Mouse (Mus musculus): ENCODE data around the gene Gna15. TPM values are rescaled to one million over a fixed set of nuclear protein-coding genes. Genes with fewer than 3 reads are reported as not detected.

Gene Gna15
- polyA plus RNA-seq, 1 experiment = 1.5 TPM

- TF ChIP-seq POLR2A (IDR thresholded peaks at IDR 0.05; ENCODE audit: low read depth, low read length) (0 out of 2 replicates have a peak, but pooled peaks have one; percentile 30), CTCF (IDR thresholded peaks at IDR 0.05; ENCODE audit: extremely low read depth, insufficient read length, insufficient replicate concordance, low read depth, low read length) (no peak)
- peak overlapping the region; percentile 27 for H3K4me3 ChIP-seq (ENCODE audit: low read depth, low read length)
- H3K36me3 ChIP-seq (ENCODE audit: control insufficient read depth, insufficient read depth, low read length) = peaks cover 12% of the 10 kb centered on the region
- peaks cover 29% of the 10 kb centered on the region for H3K4me1 ChIP-seq (ENCODE audit: control insufficient read depth, insufficient read depth, insufficient read length, low read length)
- H3K27me3 ChIP-seq (ENCODE audit: control insufficient read depth, insufficient read depth, low read length) = no peaks in the 10 kb centered on the region
- WGBS = 40% methylated on average over 5 of the region's 5 CpGs
- H3K27ac ChIP-seq (ENCODE audit: insufficient read depth, low read depth, low read length) = peak overlapping the region; percentile 99
Measured at GRCm38 (mm10) chr10:81546332-81546731, 22.3 kb upstream of the Gna15 start.

- TF ChIP-seq CTCF (IDR thresholded peaks at IDR 0.05; ENCODE audit: extremely low read depth, insufficient read length, insufficient replicate concordance, low read depth, low read length) (no peak), POLR2A (IDR thresholded peaks at IDR 0.05; ENCODE audit: low read depth, low read length) (no peak; the same call in 1 of the 2 replicates)
- H3K27ac ChIP-seq (ENCODE audit: insufficient read depth, low read depth, low read length) = peak within 1 kb of the TSS; percentile 98
- under 1% methylated on average over 59 of the region's 59 CpGs for WGBS
- H3K4me3 ChIP-seq (ENCODE audit: low read depth, low read length) = peak within 1 kb of the TSS; percentile 84
- H3K4me1 ChIP-seq (ENCODE audit: control insufficient read depth, insufficient read depth, insufficient read length, low read length) = peaks cover 35% of the 10 kb centered on the region
- peaks cover 19% of the 10 kb centered on the region for H3K36me3 ChIP-seq (ENCODE audit: control insufficient read depth, insufficient read depth, low read length)
- no peaks in the 10 kb centered on the region for H3K27me3 ChIP-seq (ENCODE audit: control insufficient read depth, insufficient read depth, low read length)
Measured at GRCm38 (mm10) chr10:81545161-81545747, 21.2 kb upstream of the Gna15 start, which contains the start of gene Gna11. Gene Gna11, minus strand, starts transcription at chr10:81545190.

- H3K27ac ChIP-seq (ENCODE audit: insufficient read depth, low read depth, low read length) = peak overlapping the region; percentile 98
- peaks cover 26% of the 10 kb centered on the region for H3K36me3 ChIP-seq (ENCODE audit: control insufficient read depth, insufficient read depth, low read length)
- under 1% methylated on average over 93 of the region's 93 CpGs for WGBS
- H3K4me3 ChIP-seq (ENCODE audit: low read depth, low read length) = peak overlapping the region; percentile 84
- TF ChIP-seq POLR2A (IDR thresholded peaks at IDR 0.05; ENCODE audit: low read depth, low read length) (peak; percentile 77; the same call in 1 of the 2 replicates), CTCF (IDR thresholded peaks at IDR 0.05; ENCODE audit: extremely low read depth, insufficient read length, insufficient replicate concordance, low read depth, low read length) (no peak)
- peaks cover 36% of the 10 kb centered on the region for H3K4me1 ChIP-seq (ENCODE audit: control insufficient read depth, insufficient read depth, insufficient read length, low read length)
- no peaks in the 10 kb centered on the region for H3K27me3 ChIP-seq (ENCODE audit: control insufficient read depth, insufficient read depth, low read length)
Measured at GRCm38 (mm10) chr10:81544296-81545160, 20.5 kb upstream of the Gna15 start.

- H3K27ac ChIP-seq (ENCODE audit: insufficient read depth, low read depth, low read length) = peak overlapping the region; percentile 98
Measured at GRCm38 (mm10) chr10:81543633-81544032, 19.6 kb upstream of the Gna15 start.

GRCm38 (mm10) chr10:81542727-81543460 lies 18.9 kb upstream of the Gna15 start:
- TF ChIP-seq POLR2A (IDR thresholded peaks at IDR 0.05; ENCODE audit: low read depth, low read length) (peak; percentile 68; the same call in 1 of the 2 replicates), CTCF (IDR thresholded peaks at IDR 0.05; ENCODE audit: extremely low read depth, insufficient read length, insufficient replicate concordance, low read depth, low read length) (no peak)
- WGBS = 31% methylated on average over 7 of the region's 7 CpGs
- peaks cover 40% of the 10 kb centered on the region for H3K36me3 ChIP-seq (ENCODE audit: control insufficient read depth, insufficient read depth, low read length)
- peak overlapping the region; percentile 98 for H3K27ac ChIP-seq (ENCODE audit: insufficient read depth, low read depth, low read length)
- H3K27me3 ChIP-seq (ENCODE audit: control insufficient read depth, insufficient read depth, low read length) = no peaks in the 10 kb centered on the region
- H3K4me1 ChIP-seq (ENCODE audit: control insufficient read depth, insufficient read depth, insufficient read length, low read length) = peaks cover 43% of the 10 kb centered on the region
- peak overlapping the region; percentile 84 for H3K4me3 ChIP-seq (ENCODE audit: low read depth, low read length)

More at GRCm38 (mm10) chr10:81543633-81544032, 19.6 kb upstream of the Gna15 start:
- TF ChIP-seq POLR2A (IDR thresholded peaks at IDR 0.05; ENCODE audit: low read depth, low read length) (peak; percentile 17; the same call in 1 of the 2 replicates), CTCF (IDR thresholded peaks at IDR 0.05; ENCODE audit: extremely low read depth, insufficient read length, insufficient replicate concordance, low read depth, low read length) (no peak)
- Histone ChIP-seq H3K4me3 (ENCODE audit: low read depth, low read length) (peak overlapping the region; percentile 84), H3K27me3 (ENCODE audit: control insufficient read depth, insufficient read depth, low read length) (no peaks in the 10 kb centered on the region), H3K36me3 (ENCODE audit: control insufficient read depth, insufficient read depth, low read length) (peaks cover 33% of the 10 kb centered on the region), H3K4me1 (ENCODE audit: control insufficient read depth, insufficient read depth, insufficient read length, low read length) (peaks cover 40% of the 10 kb centered on the region)
- WGBS = 19% methylated on average over 1 of the region's 1 CpGs

GRCm38 (mm10) chr10:81541803-81542202 lies 17.8 kb upstream of the Gna15 start:
- Histone ChIP-seq H3K4me1 (ENCODE audit: control insufficient read depth, insufficient read depth, insufficient read length, low read length) (peaks cover 45% of the 10 kb centered on the region), H3K27ac (ENCODE audit: insufficient read depth, low read depth, low read length) (peak overlapping the region; percentile 98), H3K36me3 (ENCODE audit: control insufficient read depth, insufficient read depth, low read length) (peaks cover 44% of the 10 kb centered on the region), H3K27me3 (ENCODE audit: control insufficient read depth, insufficient read depth, low read length) (no peaks in the 10 kb centered on the region), H3K4me3 (ENCODE audit: low read depth, low read length) (peak overlapping the region; percentile 84)
- TF ChIP-seq POLR2A (IDR thresholded peaks at IDR 0.05; ENCODE audit: low read depth, low read length) = peak; percentile 84
- TF ChIP-seq CTCF (IDR thresholded peaks at IDR 0.05; ENCODE audit: extremely low read depth, insufficient read length, insufficient replicate concordance, low read depth, low read length) = no peak
- 5% methylated on average over 10 of the region's 10 CpGs for WGBS
